Mouse (Mus musculus) CH12.LX (cell line): ENCODE measurements around the gene Igdcc4.

Source experiments
- BHLHE40 ChIP-seq: IDR thresholded peaks from 2 replicates; pipeline ENCODE4 v1.6.1; 2011; ENCODE audit warnings: mild to moderate bottlenecking, low read depth, low read length, improper control_type of control experiment
- CTCF ChIP-seq, 2 experiments: IDR thresholded peaks in 1 of 2; conservative IDR thresholded peaks in 1 of 2; 2 replicates each; pipeline ENCODE4 v1.5.1; 2011 to 2012; ENCODE audit warnings: low read depth in 2 of 2, low read length in 2 of 2, improper control_type of control experiment in 1 of 2, inconsistent platforms in 1 of 2, mild to moderate bottlenecking in 1 of 2, moderate library complexity in 1 of 2
- EP300 ChIP-seq: IDR thresholded peaks from 2 replicates; pipeline ENCODE4 v1.6.1; 2011; ENCODE audit warnings: low read length, improper control_type of control experiment
- GABPA ChIP-seq: IDR thresholded peaks from 2 replicates; pipeline ENCODE4 v1.6.1; 2012; ENCODE audit warnings: low read depth, low read length, improper control_type of control experiment, inconsistent platforms; ENCODE audit not compliant: insufficient replicate concordance
- HCFC1 ChIP-seq: IDR thresholded peaks from 2 replicates; pipeline ENCODE4 v1.6.1; 2012; ENCODE audit warnings: low read depth, mild to moderate bottlenecking, inconsistent platforms, low read length, improper control_type of control experiment
- MAFK ChIP-seq: IDR thresholded peaks from 2 replicates; pipeline ENCODE4 v1.6.1; 2011; ENCODE audit warnings: low read length, improper control_type of control experiment; ENCODE audit not compliant: insufficient replicate concordance
- POLR2A ChIP-seq: IDR thresholded peaks from 2 replicates; pipeline ENCODE4 v1.6.1; 2011; ENCODE audit warnings: low read depth, mild to moderate bottlenecking, improper control_type of control experiment, low read length
- RAD21 ChIP-seq: IDR thresholded peaks from 2 replicates; pipeline ENCODE4 v1.6.1; 2011; ENCODE audit warnings: low read depth, mild to moderate bottlenecking, low read length, improper control_type of control experiment, moderate library complexity
- RCOR1 ChIP-seq: conservative IDR thresholded peaks from 2 replicates; pipeline ENCODE4 v1.6.1; 2012; ENCODE audit warnings: low read depth, mild to moderate bottlenecking, inconsistent platforms, low read length, improper control_type of control experiment
- UBTF ChIP-seq: IDR thresholded peaks from 2 replicates; pipeline ENCODE4 v1.6.1; 2012; ENCODE audit warnings: low read depth, mild to moderate bottlenecking, inconsistent platforms, low read length, improper control_type of control experiment, moderate library complexity
- ZKSCAN1 ChIP-seq: IDR thresholded peaks from 2 replicates; pipeline ENCODE4 v1.6.1; 2012; ENCODE audit warnings: low read depth, inconsistent platforms, low read length, improper control_type of control experiment, borderline replicate concordance

DNA sequence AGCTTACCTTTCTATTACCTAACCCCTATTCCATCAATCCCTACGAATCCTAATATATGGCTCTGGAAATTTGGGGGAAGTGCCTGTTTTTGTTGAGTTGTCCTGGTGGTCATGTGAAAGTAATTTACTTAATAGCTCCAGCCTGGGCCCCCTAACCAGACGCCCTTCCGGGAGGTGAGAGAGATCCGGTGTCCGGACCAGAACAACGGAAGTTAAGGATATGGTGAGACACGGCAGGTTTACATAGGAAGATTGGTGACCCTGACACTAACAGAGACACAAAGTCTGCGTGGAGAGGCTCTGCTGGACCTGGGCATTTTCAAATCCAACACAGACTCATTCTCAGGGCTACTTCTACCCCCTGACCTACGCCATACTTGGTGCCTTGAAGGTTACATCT is 65.1 kb downstream of the Igdcc4 start:
- TF ChIP-seq CTCF (conservative IDR thresholded peaks at IDR 0.05 in 1 of 2, IDR thresholded peaks at IDR 0.05 in 1 of 2; ENCODE audit: low read depth in 2 of 2, low read length in 2 of 2) (no peak), HCFC1 (no peak), RCOR1 (no peak), MAFK (no peak), GABPA (no peak), RAD21 (no peak), ZKSCAN1 (no peak), POLR2A (no peak), UBTF (no peak), EP300 (no peak), BHLHE40 (no peak)
